In the genomic region with DNA sequence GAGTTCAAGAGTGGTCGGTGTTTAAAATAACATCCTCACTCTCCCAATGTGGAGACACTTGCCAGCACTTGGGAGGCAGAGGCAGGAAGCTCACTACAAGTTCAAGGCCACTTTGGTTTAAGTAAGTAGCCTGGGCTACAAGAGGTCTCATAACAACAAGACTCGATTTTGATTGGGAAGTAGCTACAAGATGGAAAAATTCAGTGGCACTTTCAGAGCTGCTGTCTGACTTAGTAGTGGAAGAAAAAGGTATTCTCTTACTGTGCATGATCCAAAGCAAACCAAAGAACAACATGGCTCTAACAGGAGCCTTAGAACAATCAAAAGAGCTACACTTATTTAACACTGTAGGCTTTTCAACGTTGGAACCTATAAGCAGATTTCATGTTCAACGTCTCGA, we compare ENCODE assay signal across 9 mouse cellular contexts. TPM values are rescaled to one million over a fixed set of nuclear protein-coding genes. Genes with fewer than 3 reads are reported as not detected.
DNase-seq lines count a peak whose midpoint lies in the region; ATAC-seq and TF ChIP-seq lines count a peak whose summit lies in the region.
"Had no signal": no experiment of that assay in that cellular context is flagged by ENCODE, and none has a peak within 500 bp of the region (broad histone marks: within the 10 kb centered on the region; RNA-seq: fewer than 3 reads in every experiment).

No protein-coding gene starts in this region.

- H3K9ac ChIP-seq in kidney, embryonic 14.5 days (ENCODE audit: low read depth, low read length), result peak overlapping the region; percentile 99; the same call in 1 of the 2 replicates
- peak overlapping the region; percentile 54 for H3K9ac ChIP-seq in midbrain, embryonic 13.5 days (replicated peaks)

- H3K4me3 ChIP-seq in kidney, embryonic 14.5 days (ENCODE audit: low read length), result peak overlapping the region; percentile 95
- H3K4me3 ChIP-seq in G1E (ENCODE audit: low read depth, low read length), result peak overlapping the region; percentile 98; the same call in 1 of the 2 replicates
- peak overlapping the region; percentile 99 for H3K4me3 ChIP-seq in hindbrain, embryonic 10.5 days
- peak overlapping the region; percentile 100 for H3K4me3 ChIP-seq in midbrain, embryonic 13.5 days (replicated peaks)
- H3K4me3 ChIP-seq in cerebellum, adult 2 months (replicated peaks; ENCODE audit: insufficient read depth, low read depth, low read length), result no peak overlapping the region

- H3K27ac ChIP-seq in kidney, embryonic 14.5 days (ENCODE audit: low read depth, low read length), result peak overlapping the region; percentile 100; the same call in 1 of the 2 replicates
- peak overlapping the region; percentile 99 for H3K27ac ChIP-seq in hindbrain, embryonic 10.5 days
- H3K27ac ChIP-seq in midbrain, embryonic 13.5 days, result no peak overlapping the region
- no peak overlapping the region for H3K27ac ChIP-seq in cerebellum, adult 2 months (ENCODE audit: insufficient read depth, low read length)

- H3K4me1 ChIP-seq in kidney, embryonic 14.5 days (ENCODE audit: control insufficient read depth, insufficient read depth, low read length), result no peaks in the 10 kb centered on the region; the same call in 1 of the 2 replicates
- peaks cover 10% of the 10 kb centered on the region for H3K4me1 ChIP-seq in G1E (ENCODE audit: insufficient read depth, low read depth, low read length)
- H3K4me1 ChIP-seq in hindbrain, embryonic 10.5 days (replicated peaks), result peaks cover 20% of the 10 kb centered on the region
- peaks cover 18% of the 10 kb centered on the region for H3K4me1 ChIP-seq in midbrain, embryonic 13.5 days (replicated peaks)
- H3K4me1 ChIP-seq in cerebellum, adult 2 months (ENCODE audit: control insufficient read depth, insufficient read depth, low read length), result no peaks in the 10 kb centered on the region

- peak overlapping the region; percentile 85 for H3K4me2 ChIP-seq in kidney, embryonic 14.5 days (replicated peaks; ENCODE audit: low read depth, low read length)
- peak overlapping the region; percentile 58 for H3K4me2 ChIP-seq in midbrain, embryonic 13.5 days (replicated peaks)

- H3K36me3 ChIP-seq in kidney, embryonic 14.5 days (ENCODE audit: control insufficient read depth, insufficient read depth, low read length), result peaks cover 5% of the 10 kb centered on the region; the same call in 1 of the 2 replicates
- H3K36me3 ChIP-seq in G1E (replicated peaks), result peaks cover 17% of the 10 kb centered on the region
- peaks cover 7% of the 10 kb centered on the region; the same call in 1 of the 2 replicates for H3K36me3 ChIP-seq in hindbrain, embryonic 10.5 days
- H3K36me3 ChIP-seq in midbrain, embryonic 13.5 days, result no peaks in the 10 kb centered on the region

- ATAC-seq in kidney, embryonic 14.5 days (ENCODE audit: low FRiP score, low TSS enrichment), result no peak
- ATAC-seq in G1E (ENCODE audit: extremely low read depth, insufficient number of reproducible peaks, low FRiP score, poor library complexity, severe bottlenecking), result no peak
- no peak for ATAC-seq in midbrain, embryonic 13.5 days

- no peaks in the 10 kb centered on the region for H3K27me3 ChIP-seq in kidney, embryonic 14.5 days (ENCODE audit: control insufficient read depth, insufficient read depth, low read length)
- H3K27me3 ChIP-seq in G1E (ENCODE audit: insufficient read depth, low read length), result no peaks in the 10 kb centered on the region
- H3K27me3 ChIP-seq in hindbrain, embryonic 10.5 days (ENCODE audit: insufficient read depth, poor library complexity, severe bottlenecking), result no peaks in the 10 kb centered on the region
- H3K27me3 ChIP-seq in midbrain, embryonic 13.5 days, result no peaks in the 10 kb centered on the region
- H3K27me3 ChIP-seq in cerebellum, adult 2 months (ENCODE audit: control insufficient read depth, insufficient read depth, low read length), result no peaks in the 10 kb centered on the region

- no peak for TF ChIP-seq CTCF in G1E (IDR thresholded peaks at IDR 0.05; ENCODE audit: low read depth, low read length)
- TF ChIP-seq CTCF in cerebellum, adult 2 months (IDR thresholded peaks at IDR 0.05; ENCODE audit: borderline replicate concordance, insufficient read depth, low read depth, low read length), result no peak

- TF ChIP-seq POLR2A in cerebellum, adult 2 months (IDR thresholded peaks at IDR 0.05; ENCODE audit: borderline replicate concordance, insufficient read depth, low read length), result no peak

- WGBS in kidney, embryonic 14.5 days, result 42% methylated on average over 5 of the region's 5 CpGs
- WGBS in hindbrain, embryonic 10.5 days, result 55% methylated on average over 5 of the region's 5 CpGs
- 45% methylated on average over 5 of the region's 5 CpGs for WGBS in midbrain, embryonic 13.5 days
- 35% methylated on average over 5 of the region's 5 CpGs for WGBS in cerebellum, adult 2 months

- DNase-seq in kidney, postnatal 10 days, result no peak
- DNase-seq in G1E (ENCODE audit: low spot score), result no peak
- DNase-seq in hindbrain, embryonic 10.5 days (ENCODE audit: low spot score), result no peak
- no peak for DNase-seq in cerebellum, adult 9-10 months
- DNase-seq in cerebellum, postnatal 14 days, result no peak
- DNase-seq in cerebellum, adult 2 months, result no peak
- DNase-seq: right cerebral cortex, postnatal 25 days had no signal

- no peaks in the 10 kb centered on the region for H3K9me3 ChIP-seq in kidney, embryonic 14.5 days (ENCODE audit: control insufficient read depth, low read length)
- H3K9me3 ChIP-seq in G1E (replicated peaks), result no peaks in the 10 kb centered on the region
- H3K9me3 ChIP-seq in hindbrain, embryonic 10.5 days, result no peaks in the 10 kb centered on the region
- no peaks in the 10 kb centered on the region for H3K9me3 ChIP-seq in midbrain, embryonic 13.5 days

RNA-seq across cellular contexts. Expression of gene Tsc22d2, which starts 0.8 kb away (rescaled TPM):
- 16.1 and 17.9 TPM in 2 replicates for polyA plus RNA-seq in kidney, embryonic 14.5 days (2014; fragmentation: Nextera tagmentation; extraction: Ambion mirVana)
- total RNA-seq in G1E (2014; fragmentation: Nextera tagmentation) (37.2 and 51.3 TPM in 2 replicates), G1E (2017) (15.5 and 15.8 TPM in 2 replicates)
- polyA plus RNA-seq in G1E (2012), result 27.9 and 34.5 TPM in 2 replicates
- polyA plus RNA-seq in hindbrain, embryonic 10.5 days (2016; fragmentation: Nextera tagmentation; extraction: Ambion mirVana), result 8.4 and 9.3 TPM in 2 replicates
- 8.0 and 8.7 TPM in 2 replicates for polyA plus RNA-seq in midbrain, embryonic 13.5 days (2015; fragmentation: Nextera tagmentation; extraction: Ambion mirVana)
- 13.0 and 13.3 TPM in 2 replicates for polyA plus RNA-seq in cerebellum, adult 2 months (2012; rRNA removed)

Comparison
In these comparisons a context has a peak if more than half of its experiments do, and no peak if none do; other contexts are left out.
1. H3K27ac ChIP-seq: peak in kidney, embryonic 14.5 days (single experiment) and hindbrain, embryonic 10.5 days (single experiment); none in midbrain, embryonic 13.5 days (single experiment) and cerebellum, adult 2 months (single experiment).